Comparison of ENCODE assay signal across 9 mouse cellular contexts in genomic region chr8:84067911-84068310, GRCm38 (mm10). TPM values are rescaled to one million over a fixed set of nuclear protein-coding genes. Genes with fewer than 3 reads are reported as not detected.
DNase-seq lines count a peak whose midpoint lies in the region; ATAC-seq lines count a peak whose summit lies in the region.
"Had no signal": no experiment of that assay in that cellular context is flagged by ENCODE, and none has a peak within 500 bp of the region (broad histone marks: within the 10 kb centered on the region; RNA-seq: fewer than 3 reads in every experiment).

No protein-coding gene starts in this region.

- peak overlapping the region; percentile 89 for H3K4me3 ChIP-seq in lung, embryonic 16.5 days (ENCODE audit: low read length)
- H3K4me3 ChIP-seq in forebrain, embryonic 13.5 days, result peak overlapping the region; percentile 88
- peak overlapping the region; percentile 86 for H3K4me3 ChIP-seq in limb, embryonic 13.5 days
- H3K4me3 ChIP-seq in stomach, embryonic 14.5 days (ENCODE audit: low read depth, low read length), result peak overlapping the region; percentile 65

- intact Hi-C loops in gastrocnemius, postnatal 14 days (cut with DNase I; ENCODE audit: low total_unique reads), result no loop called here
- intact Hi-C loops in gastrocnemius, postnatal 36 days (cut with DNase I), result no loop called here

- no peak overlapping the region for H3K27ac ChIP-seq in lung, embryonic 16.5 days (ENCODE audit: low read length)
- no peak overlapping the region for H3K27ac ChIP-seq in forebrain, embryonic 13.5 days
- H3K27ac ChIP-seq in limb, embryonic 13.5 days, result no peak overlapping the region
- H3K27ac ChIP-seq in stomach, embryonic 14.5 days (ENCODE audit: low read length), result no peak overlapping the region; the same call in 1 of the 2 replicates

- peak overlapping the region; percentile 45 for H3K4me2 ChIP-seq in lung, embryonic 16.5 days (ENCODE audit: low read depth, low read length)
- peak overlapping the region; percentile 72 for H3K4me2 ChIP-seq in forebrain, embryonic 13.5 days
- H3K4me2 ChIP-seq in limb, embryonic 13.5 days (replicated peaks), result peak overlapping the region; percentile 61
- H3K4me2 ChIP-seq in stomach, embryonic 14.5 days (replicated peaks; ENCODE audit: low read depth, low read length), result peak overlapping the region; percentile 50

- H3K4me1 ChIP-seq in lung, embryonic 16.5 days (replicated peaks; ENCODE audit: control insufficient read depth, insufficient read depth, low read length), result peaks cover 26% of the 10 kb centered on the region
- peaks cover 53% of the 10 kb centered on the region for H3K4me1 ChIP-seq in forebrain, embryonic 13.5 days
- H3K4me1 ChIP-seq in limb, embryonic 13.5 days, result peaks cover 38% of the 10 kb centered on the region
- H3K4me1 ChIP-seq in stomach, embryonic 14.5 days (ENCODE audit: control insufficient read depth, insufficient read depth, low read length), result peaks cover 19% of the 10 kb centered on the region

- H3K27me3 ChIP-seq in lung, embryonic 16.5 days (ENCODE audit: control insufficient read depth, insufficient read depth, low read depth, low read length), result no peaks in the 10 kb centered on the region
- no peaks in the 10 kb centered on the region for H3K27me3 ChIP-seq in forebrain, embryonic 13.5 days
- H3K27me3 ChIP-seq in limb, embryonic 13.5 days, result no peaks in the 10 kb centered on the region
- H3K27me3 ChIP-seq in stomach, embryonic 14.5 days (ENCODE audit: control insufficient read depth, insufficient read depth, low read length), result no peaks in the 10 kb centered on the region

- no peak for ATAC-seq in lung, embryonic 16.5 days (ENCODE audit: low read depth)
- ATAC-seq in forebrain, embryonic 13.5 days, result no peak
- no peak for ATAC-seq in limb, embryonic 13.5 days (ENCODE audit: low FRiP score, low read depth)
- ATAC-seq in stomach, embryonic 14.5 days (ENCODE audit: insufficient number of reproducible peaks, insufficient read depth, low FRiP score, low read depth), result no peak

- WGBS in lung, embryonic 16.5 days, result 72% methylated on average over 7 of the region's 7 CpGs
- 93% methylated on average over 7 of the region's 7 CpGs for WGBS in forebrain, embryonic 13.5 days
- 80% methylated on average over 7 of the region's 7 CpGs for WGBS in limb, embryonic 13.5 days
- WGBS in stomach, embryonic 14.5 days, result 78% methylated on average over 7 of the region's 7 CpGs

- no peak for DNase-seq in lung, postnatal 4 days
- no peak for DNase-seq in gastrocnemius, postnatal 14 days
- DNase-seq in gastrocnemius, postnatal 36 days, result no peak

- H3K9me3 ChIP-seq in lung, embryonic 16.5 days (ENCODE audit: control insufficient read depth, low read length), result no peaks in the 10 kb centered on the region
- no peaks in the 10 kb centered on the region for H3K9me3 ChIP-seq in forebrain, embryonic 13.5 days (replicated peaks)
- no peaks in the 10 kb centered on the region for H3K9me3 ChIP-seq in limb, embryonic 13.5 days
- no peaks in the 10 kb centered on the region for H3K9me3 ChIP-seq in stomach, embryonic 14.5 days (ENCODE audit: control insufficient read depth, low read depth, low read length)

- H3K36me3 ChIP-seq in lung, embryonic 16.5 days (ENCODE audit: control insufficient read depth, insufficient read depth, low read length), result no peaks in the 10 kb centered on the region
- H3K36me3 ChIP-seq in forebrain, embryonic 13.5 days (ENCODE audit: poor library complexity, severe bottlenecking), result no peaks in the 10 kb centered on the region
- H3K36me3 ChIP-seq in limb, embryonic 13.5 days, result no peaks in the 10 kb centered on the region
- H3K36me3 ChIP-seq in stomach, embryonic 14.5 days (ENCODE audit: control insufficient read depth, insufficient read depth, low read length), result no peaks in the 10 kb centered on the region

- peak overlapping the region; percentile 1; the same call in 1 of the 2 replicates for H3K9ac ChIP-seq in lung, embryonic 16.5 days (ENCODE audit: low read length)
- H3K9ac ChIP-seq in forebrain, embryonic 13.5 days, result no peak overlapping the region
- peak overlapping the region; percentile 43; the same call in 1 of the 2 replicates for H3K9ac ChIP-seq in limb, embryonic 13.5 days
- no peak overlapping the region; the same call in 1 of the 2 replicates for H3K9ac ChIP-seq in stomach, embryonic 14.5 days (replicated peaks; ENCODE audit: low read depth, low read length)

RNA-seq across cellular contexts. Expression of gene Rfx1, which starts 1.3 kb away (rescaled TPM):
- 8.6 and 8.8 TPM in 2 replicates for polyA plus RNA-seq in lung, embryonic 16.5 days (2015; fragmentation: Nextera tagmentation; extraction: Ambion mirVana)
- polyA plus RNA-seq in forebrain, embryonic 13.5 days (2015; fragmentation: Nextera tagmentation; extraction: Ambion mirVana), result 6.7 and 8.3 TPM in 2 replicates
- 9.5 and 10.1 TPM in 2 replicates for polyA plus RNA-seq in limb, embryonic 13.5 days (2015; fragmentation: Nextera tagmentation; extraction: Ambion mirVana)
- 10.4 and 12.0 TPM in 2 replicates for polyA plus RNA-seq in stomach, embryonic 14.5 days (2014; fragmentation: Nextera tagmentation; extraction: Ambion mirVana)
- total RNA-seq in gastrocnemius, postnatal 14 days (2021), result 1 to 10 TPM; 5.2 to 5.9 TPM
- 1 to 10 TPM; 4.7 TPM for total RNA-seq in gastrocnemius, postnatal 36 days (2021)

RNA-seq across cellular contexts. Expression of gene Gm10643, which starts 3.0 kb away (rescaled TPM):
- 1.2 and 1.4 TPM in 2 replicates for polyA plus RNA-seq in lung, embryonic 16.5 days (2015; fragmentation: Nextera tagmentation; extraction: Ambion mirVana)
- polyA plus RNA-seq in forebrain, embryonic 13.5 days (2015; fragmentation: Nextera tagmentation; extraction: Ambion mirVana), result 1.1 and 1.5 TPM in 2 replicates
- polyA plus RNA-seq in limb, embryonic 13.5 days (2015; fragmentation: Nextera tagmentation; extraction: Ambion mirVana), result 1.5 and 1.6 TPM in 2 replicates
- polyA plus RNA-seq in stomach, embryonic 14.5 days (2014; fragmentation: Nextera tagmentation; extraction: Ambion mirVana), result 1.5 and 2.9 TPM in 2 replicates
- total RNA-seq in gastrocnemius, postnatal 14 days (2021), result 1 to 10 TPM; 2.6 TPM
- 1 to 10 TPM; 1.6 to 1.7 TPM for total RNA-seq in gastrocnemius, postnatal 36 days (2021)

RNA-seq across cellular contexts. Expression of gene Rln3, which starts 23.1 kb away (rescaled TPM):
- not detected in 2 replicates for polyA plus RNA-seq in lung, embryonic 16.5 days (2015; fragmentation: Nextera tagmentation; extraction: Ambion mirVana)
- polyA plus RNA-seq in forebrain, embryonic 13.5 days (2015; fragmentation: Nextera tagmentation; extraction: Ambion mirVana), result not detected in 2 replicates
- polyA plus RNA-seq in limb, embryonic 13.5 days (2015; fragmentation: Nextera tagmentation; extraction: Ambion mirVana), result not detected in 2 replicates
- not detected in 2 replicates for polyA plus RNA-seq in stomach, embryonic 14.5 days (2014; fragmentation: Nextera tagmentation; extraction: Ambion mirVana)
- total RNA-seq in gastrocnemius, postnatal 14 days (2021), result not detected
- total RNA-seq in gastrocnemius, postnatal 36 days (2021), result not detected
- total RNA-seq: adrenal gland, postnatal 4 days; hematopoietic stem cell, adult 5-6 weeks had no signal

RNA-seq across cellular contexts. Expression of gene Il27ra, which starts 25.5 kb away (rescaled TPM):
- polyA plus RNA-seq in lung, embryonic 16.5 days (2015; fragmentation: Nextera tagmentation; extraction: Ambion mirVana), result 1.6 and 2.0 TPM in 2 replicates
- 0.23 and 0.29 TPM in 2 replicates for polyA plus RNA-seq in forebrain, embryonic 13.5 days (2015; fragmentation: Nextera tagmentation; extraction: Ambion mirVana)
- 0.98 and 1.1 TPM in 2 replicates for polyA plus RNA-seq in limb, embryonic 13.5 days (2015; fragmentation: Nextera tagmentation; extraction: Ambion mirVana)
- 1.1 and 1.3 TPM in 2 replicates for polyA plus RNA-seq in stomach, embryonic 14.5 days (2014; fragmentation: Nextera tagmentation; extraction: Ambion mirVana)
- total RNA-seq in gastrocnemius, postnatal 14 days (2021), result 1 to 10 TPM in 1 of 2 experiments, under 1 TPM in 1; 0.84 to 1.1 TPM
- under 1 TPM; 0.15 to 0.52 TPM for total RNA-seq in gastrocnemius, postnatal 36 days (2021)

RNA-seq across cellular contexts. Expression of gene Dcaf15, which starts 36.7 kb away (rescaled TPM):
- 6.9 and 8.5 TPM in 2 replicates for polyA plus RNA-seq in lung, embryonic 16.5 days (2015; fragmentation: Nextera tagmentation; extraction: Ambion mirVana)
- 17.0 and 19.2 TPM in 2 replicates for polyA plus RNA-seq in forebrain, embryonic 13.5 days (2015; fragmentation: Nextera tagmentation; extraction: Ambion mirVana)
- polyA plus RNA-seq in limb, embryonic 13.5 days (2015; fragmentation: Nextera tagmentation; extraction: Ambion mirVana), result 12.4 and 13.3 TPM in 2 replicates
- 9.0 and 10.8 TPM in 2 replicates for polyA plus RNA-seq in stomach, embryonic 14.5 days (2014; fragmentation: Nextera tagmentation; extraction: Ambion mirVana)
- 1 to 10 TPM; 5.8 to 7.1 TPM for total RNA-seq in gastrocnemius, postnatal 14 days (2021)
- total RNA-seq in gastrocnemius, postnatal 36 days (2021), result 1 to 10 TPM; 4.8 to 5.1 TPM

Comparison
In these comparisons a context has a peak if more than half of its experiments do, and no peak if none do; other contexts are left out.
1. H3K9ac ChIP-seq: peak in lung, embryonic 16.5 days (single experiment) and limb, embryonic 13.5 days (single experiment); none in forebrain, embryonic 13.5 days (single experiment) and stomach, embryonic 14.5 days (single experiment).
2. Peak in every context shown above with its lines, with median percentiles within 50 percentile points of each other: H3K4me2 ChIP-seq and H3K4me3 ChIP-seq.